Mouse (Mus musculus) lung, embryonic 15.5 days (tissue): Measurements from ENCODE around the gene Allc. TPM values are rescaled to one million over a fixed set of nuclear protein-coding genes. Genes with fewer than 3 reads are reported as not detected.

Source experiments
- ATAC-seq: fragments of 200-750 bp; cut with Nextera tagmentation; 2 replicates; pipeline ENCODE4 v1.8.0; 2017; ENCODE audit warnings: moderate number of reproducible peaks, borderline replicate concordance; ENCODE audit not compliant: low FRiP score, low TSS enrichment; ENCODE audit errors: extremely low read depth
- H3K27ac ChIP-seq: fragments of 300-500 bp; sonication (generic); 2 replicates; pipeline ENCODE4 v1.5.1; 2015; ENCODE audit warnings: moderate library complexity, mild to moderate bottlenecking, inconsistent platforms
- H3K27me3 ChIP-seq: fragments of 300-500 bp; sonication (generic); 2 replicates; pipeline ENCODE4 v1.6.1; 2015; ENCODE audit warnings: inconsistent platforms
- H3K36me3 ChIP-seq: fragments of 300-500 bp; sonication (generic); 2 replicates; pipeline ENCODE4 v1.6.1; 2015; ENCODE audit warnings: inconsistent platforms
- H3K4me1 ChIP-seq: fragments of 300-500 bp; sonication (generic); 2 replicates; pipeline ENCODE4 v1.6.1; 2015; ENCODE audit warnings: inconsistent platforms
- H3K4me2 ChIP-seq: fragments of 300-500 bp; sonication (generic); 2 replicates; pipeline ENCODE4 v1.6.1; 2015; ENCODE audit warnings: inconsistent platforms, mild to moderate bottlenecking, moderate library complexity
- H3K4me3 ChIP-seq: fragments of 300-500 bp; sonication (generic); 2 replicates; pipeline ENCODE4 v1.5.1; 2015; ENCODE audit warnings: mild to moderate bottlenecking, inconsistent platforms
- H3K9ac ChIP-seq: fragments of 300-500 bp; sonication (generic); 2 replicates; pipeline ENCODE4 v1.6.1; 2015; ENCODE audit warnings: inconsistent platforms
- H3K9me3 ChIP-seq: fragments of 300-500 bp; sonication (generic); 2 replicates; pipeline ENCODE4 v1.6.1; 2016; ENCODE audit warnings: inconsistent platforms
- WGBS: fragments of 180-500 bp; shearing (Covaris S2); methylation state at CpG from one replicate; pipeline ENCODE4 v1.1.7; 2015; 5-methylcytosine and 5-hydroxymethylcytosine counted together
- polyA plus RNA-seq: library from polyadenylated mRNA; unstranded; fragments of >200 nt; fragmentation: Nextera tagmentation; extraction: Ambion mirVana; gene quantifications from 2 replicates; pipeline ENCODE4 v1.2.1, GENCODE M21; 2015

Gene Allc
- polyA plus RNA-seq, 1 experiment from 2014 or later = 0.10 TPM

GRCm38 (mm10) chr12:28578147-28578546, 4.2 kb downstream of the Allc start:
- WGBS = 64% methylated on average over 3 of the region's 3 CpGs
- ATAC-seq = no peak

DNA sequence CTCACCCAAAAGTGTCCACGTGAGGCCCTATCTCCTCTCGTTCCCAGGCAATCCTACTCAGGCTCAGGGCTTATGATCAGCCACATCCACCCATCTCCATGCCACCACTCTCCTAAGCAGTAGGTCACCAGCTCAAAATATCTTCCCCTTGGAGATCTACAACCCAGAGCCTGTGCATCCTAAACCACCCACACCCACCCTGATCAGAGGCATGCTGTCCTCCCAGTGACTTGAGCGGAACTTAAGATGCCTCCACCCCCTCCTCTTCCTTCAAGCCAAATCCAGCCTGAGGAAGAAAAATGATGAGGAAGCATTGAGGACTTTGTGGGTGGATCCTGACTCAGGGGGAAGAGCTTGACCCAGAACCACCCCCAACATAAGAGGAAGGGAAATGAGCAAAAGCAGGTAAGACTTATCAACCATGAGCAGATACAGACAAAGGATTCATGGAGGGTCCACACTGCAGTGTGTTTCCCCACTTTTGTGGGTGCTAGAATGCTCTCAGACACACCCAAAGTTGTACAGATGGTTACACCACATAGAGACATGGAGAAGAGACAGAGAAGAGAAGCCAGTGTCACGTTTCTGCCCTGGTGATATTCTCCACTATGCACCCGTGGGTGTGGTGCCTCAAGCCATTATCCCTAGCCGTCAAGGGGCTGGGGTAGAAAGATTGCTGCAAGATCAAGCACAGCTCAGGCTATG, 6.8 kb downstream of the Allc start:
- no peak for ATAC-seq
- 64% methylated on average over 6 of the region's 6 CpGs for WGBS
- Histone ChIP-seq H3K4me3 (no peak overlapping the region), H3K36me3 (no peaks in the 10 kb centered on the region), H3K4me2 (no peak overlapping the region), H3K9me3 (no peaks in the 10 kb centered on the region), H3K27me3 (no peaks in the 10 kb centered on the region), H3K4me1 (no peaks in the 10 kb centered on the region), H3K9ac (no peak overlapping the region), H3K27ac (no peak overlapping the region)

More at GRCm38 (mm10) chr12:28578147-28578546, 4.2 kb downstream of the Allc start:
- Histone ChIP-seq H3K36me3 (no peaks in the 10 kb centered on the region), H3K27me3 (no peaks in the 10 kb centered on the region), H3K9me3 (no peaks in the 10 kb centered on the region), H3K27ac (no peak overlapping the region), H3K9ac (no peak overlapping the region), H3K4me3 (no peak overlapping the region), H3K4me2 (no peak overlapping the region), H3K4me1 (no peaks in the 10 kb centered on the region)

GRCm38 (mm10) chr12:28572241-28572640, 10.1 kb downstream of the Allc start:
- H3K9ac ChIP-seq = no peak overlapping the region
- 62% methylated on average over 2 of the region's 2 CpGs for WGBS
- H3K27me3 ChIP-seq = no peaks in the 10 kb centered on the region
- ATAC-seq = no peak
- H3K4me2 ChIP-seq = no peak overlapping the region
- no peaks in the 10 kb centered on the region for H3K36me3 ChIP-seq
- no peaks in the 10 kb centered on the region for H3K4me1 ChIP-seq
- no peak overlapping the region for H3K27ac ChIP-seq
- H3K4me3 ChIP-seq = no peak overlapping the region
- H3K9me3 ChIP-seq = no peaks in the 10 kb centered on the region

GRCm38 (mm10) chr12:28552299-28552698, 30.0 kb downstream of the Allc start, which contains the start of gene Dcdc2c:
Gene Dcdc2c (minus strand): TSS chr12:28552399.
- H3K9me3 ChIP-seq = no peaks in the 10 kb centered on the region
- no peaks in the 10 kb centered on the region for H3K4me1 ChIP-seq
- no peak within 1 kb of the TSS for H3K4me3 ChIP-seq
- H3K9ac ChIP-seq = no peak within 1 kb of the TSS
- no peak within 1 kb of the TSS for H3K4me2 ChIP-seq
- no peak for ATAC-seq
- H3K27ac ChIP-seq = no peak within 1 kb of the TSS
- H3K36me3 ChIP-seq = no peaks in the 10 kb centered on the region
- WGBS = 62% methylated on average over 15 of the region's 15 CpGs
- H3K27me3 ChIP-seq = no peaks in the 10 kb centered on the region; the same call in 1 of the 2 replicates

GRCm38 (mm10) chr12:28551775-28552174, 30.5 kb downstream of the Allc start:
- H3K9me3 ChIP-seq = no peaks in the 10 kb centered on the region
- no peak overlapping the region for H3K4me2 ChIP-seq
- no peak overlapping the region for H3K9ac ChIP-seq
- H3K36me3 ChIP-seq = no peaks in the 10 kb centered on the region
- 66% methylated on average over 18 of the region's 18 CpGs for WGBS
- no peak overlapping the region for H3K27ac ChIP-seq
- ATAC-seq = no peak
- H3K4me1 ChIP-seq = no peaks in the 10 kb centered on the region
- H3K27me3 ChIP-seq = no peaks in the 10 kb centered on the region; the same call in 1 of the 2 replicates
- H3K4me3 ChIP-seq = no peak overlapping the region

GRCm38 (mm10) chr12:28548887-28549286, 33.4 kb downstream of the Allc start:
- Histone ChIP-seq H3K4me3 (no peak overlapping the region), H3K9ac (no peak overlapping the region), H3K27ac (no peak overlapping the region), H3K4me1 (no peaks in the 10 kb centered on the region), H3K4me2 (no peak overlapping the region), H3K9me3 (no peaks in the 10 kb centered on the region), H3K36me3 (no peaks in the 10 kb centered on the region), H3K27me3 (no peaks in the 10 kb centered on the region; the same call in 1 of the 2 replicates)
- no peak for ATAC-seq
- WGBS = 39% methylated on average over 4 of the region's 4 CpGs

DNA sequence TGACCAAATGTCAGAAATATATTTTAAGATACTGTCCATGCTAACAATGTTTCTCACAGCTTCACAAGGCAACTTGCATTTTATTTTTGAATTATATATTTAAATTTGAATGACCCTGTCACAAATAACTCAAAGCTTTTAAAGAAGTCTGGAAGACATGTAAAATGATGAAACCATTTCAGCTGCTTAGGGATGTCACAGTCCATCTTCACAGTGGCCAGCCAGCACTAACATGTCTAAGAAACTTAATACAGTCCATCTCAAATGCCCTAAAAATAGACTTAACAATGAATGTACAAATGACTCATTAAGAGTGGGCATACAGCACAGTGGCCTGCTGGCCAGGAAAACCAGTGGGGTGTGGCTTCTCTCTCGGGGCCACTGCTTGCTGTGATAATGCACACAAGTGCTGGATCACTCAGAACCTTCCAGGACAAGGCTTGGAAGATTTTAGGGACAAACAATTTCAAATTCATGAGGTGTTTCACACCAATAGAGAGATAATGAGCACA, 68.0 kb downstream of the Allc start:
- no peak overlapping the region for H3K4me2 ChIP-seq
- no peak for ATAC-seq
- WGBS = 46% methylated on average over 1 of the region's 1 CpGs

DNA sequence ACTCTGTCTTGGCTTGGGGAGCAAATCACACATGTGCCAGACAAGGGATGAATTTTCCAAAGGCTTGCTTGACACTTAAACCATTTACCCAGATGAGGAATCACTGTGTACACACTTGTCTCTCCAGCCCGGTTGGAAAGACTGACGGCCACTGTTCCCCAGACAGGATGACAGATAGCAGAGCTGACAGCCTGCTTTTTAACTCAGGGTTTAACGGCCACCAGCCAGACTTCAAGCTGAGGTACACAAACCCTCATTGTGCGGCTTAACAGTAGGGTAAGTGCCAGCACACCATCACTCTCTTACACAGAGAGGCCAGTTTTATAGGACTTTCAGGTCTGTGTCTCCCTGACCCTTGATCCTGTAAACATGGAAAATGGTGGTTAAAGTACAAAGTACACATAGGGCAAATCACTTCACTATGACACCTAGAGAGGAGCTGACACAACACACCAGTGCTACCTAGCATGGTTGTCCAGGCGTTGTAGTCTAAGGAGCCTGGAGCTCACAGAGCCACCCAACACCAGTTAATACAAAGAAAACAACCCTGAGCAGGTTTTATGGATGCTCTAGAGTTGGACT, 72.5 kb downstream of the Allc start:
- no peaks in the 10 kb centered on the region for H3K4me1 ChIP-seq
- H3K9ac ChIP-seq = no peak overlapping the region
- H3K4me2 ChIP-seq = no peak overlapping the region
- no peak overlapping the region for H3K27ac ChIP-seq
- no peak for ATAC-seq
- H3K9me3 ChIP-seq = no peaks in the 10 kb centered on the region
- H3K36me3 ChIP-seq = no peaks in the 10 kb centered on the region
- no peaks in the 10 kb centered on the region for H3K27me3 ChIP-seq
- 23% methylated on average over 5 of the region's 5 CpGs for WGBS
- no peak overlapping the region for H3K4me3 ChIP-seq

More for the DNA sequence above, 68.0 kb downstream of the Allc start:
- Histone ChIP-seq H3K9ac (no peak overlapping the region), H3K9me3 (no peaks in the 10 kb centered on the region), H3K27ac (no peak overlapping the region), H3K4me1 (no peaks in the 10 kb centered on the region), H3K4me3 (no peak overlapping the region), H3K27me3 (no peaks in the 10 kb centered on the region), H3K36me3 (no peaks in the 10 kb centered on the region)

Other genes with a start within 250 kb of the Allc start
- 0.24 TPM in 1 of 2 replicates, not detected in the other for gene Dcdc2c, start 30.1 kb downstream of the Allc start, polyA plus RNA-seq
- gene Colec11, start 40.9 kb upstream of the Allc start, polyA plus RNA-seq = 2.7 and 3.3 TPM in 2 replicates
- 664 and 702 TPM in 2 replicates for gene Rps7, start 53.4 kb upstream of the Allc start, polyA plus RNA-seq
- gene Rnaseh1, start 67.1 kb upstream of the Allc start, polyA plus RNA-seq = 30.7 and 34.5 TPM in 2 replicates
- gene Adi1, start 92.7 kb upstream of the Allc start, polyA plus RNA-seq = 87.9 and 88.1 TPM in 2 replicates
- gene Trappc12, start 167.9 kb upstream of the Allc start, polyA plus RNA-seq = 38.3 and 41.5 TPM in 2 replicates
- gene Eipr1, start 169.3 kb upstream of the Allc start, polyA plus RNA-seq = 28.4 and 31.1 TPM in 2 replicates